Mouse (Mus musculus) hindbrain, postnatal 0 days (tissue): ENCODE measurements around the gene Rit1. TPM values are rescaled to one million over a fixed set of nuclear protein-coding genes. Genes with fewer than 3 reads are reported as not detected.
"Not testable (repeated sequence)": the region's sequence is repeated elsewhere in the genome, so short reads cannot be mapped to it uniquely, and the experiment has no call there.

ENCODE experiments used
- ATAC-seq: fragments of 200-750 bp; cut with Nextera tagmentation; 2 replicates; pipeline ENCODE4 v1.8.0; 2017; ENCODE audit warnings: mild to moderate bottlenecking, moderate TSS enrichment, moderate library complexity
- DNase-seq: peaks from one replicate; pipeline ENCODE4 v3.0.0-alpha.2; 2015; ENCODE audit warnings: low spot score
- H3K27ac ChIP-seq: fragments of 300-500 bp; sonication (generic); 2 replicates; pipeline ENCODE4 v1.5.1; 2014; ENCODE audit warnings: mild to moderate bottlenecking
- H3K27me3 ChIP-seq: fragments of 300-500 bp; sonication (generic); 2 replicates; pipeline ENCODE4 v1.6.1; 2014; ENCODE audit warnings: low read length, mixed read lengths; ENCODE audit not compliant: insufficient read depth
- H3K36me3 ChIP-seq: fragments of 300-500 bp; sonication (generic); 2 replicates; pipeline ENCODE4 v1.6.1; 2014; ENCODE audit warnings: low read length, mixed read lengths; ENCODE audit not compliant: insufficient read depth
- H3K4me1 ChIP-seq: fragments of 300-500 bp; sonication (generic); 2 replicates; pipeline ENCODE4 v1.6.1; 2014; ENCODE audit warnings: antibody characterized with exemption, low read length, mixed read lengths; ENCODE audit not compliant: insufficient read depth
- H3K4me2 ChIP-seq: fragments of 300-500 bp; sonication (generic); 2 replicates; pipeline ENCODE4 v1.6.1; 2014; ENCODE audit warnings: low read depth, mild to moderate bottlenecking, low read length, moderate library complexity, mixed read lengths
- H3K4me3 ChIP-seq: fragments of 300-500 bp; sonication (generic); 2 replicates; pipeline ENCODE4 v1.5.1; 2014; ENCODE audit warnings: low read length
- H3K9ac ChIP-seq: fragments of 300-500 bp; sonication (generic); replicated peaks from 2 replicates; pipeline ENCODE4 v1.6.1; 2014; ENCODE audit warnings: mild to moderate bottlenecking, low read length, moderate library complexity, mixed read lengths
- H3K9me3 ChIP-seq: fragments of 300-500 bp; sonication (generic); 2 replicates; pipeline ENCODE4 v1.6.1; 2016; ENCODE audit warnings: low read length, mixed read lengths
- CTCF ChIP-seq: IDR thresholded peaks from 2 replicates; pipeline ENCODE4 v1.5.1; 2016; ENCODE audit warnings: antibody characterized with exemption, control low read depth, low read depth
- WGBS: fragments of 180-500 bp; shearing (Covaris S2); extraction: QIAGEN DNeasy Blood & Tissue Kit; methylation state at CpG from one replicate; pipeline ENCODE4 v1.1.7; 2014; 5-methylcytosine and 5-hydroxymethylcytosine counted together
- polyA plus RNA-seq: library from polyadenylated mRNA; unstranded; fragments of >200 nt; fragmentation: Nextera tagmentation; extraction: Ambion mirVana; gene quantifications from 2 replicates; pipeline ENCODE4 v1.2.1, GENCODE M21; 2015
- total RNA-seq: library from RNA; depleted of rRNA; stranded (reverse); fragments of >200 nt; gene quantifications from 2 replicates; pipeline ENCODE4 v1.2.3, GENCODE M21; 2014

Gene Rit1
- total and polyA plus RNA-seq, 2 experiments from 2014 or later = 68.7 to 76.7 TPM

GRCm38 (mm10) chr3:88701222-88701621 is 15.4 kb upstream of the Rit1 start:
- 78% methylated on average over 3 of the region's 3 CpGs for WGBS
- Histone ChIP-seq H3K27ac (no peak overlapping the region), H3K4me3 (no peak overlapping the region), H3K4me1 (no peaks in the 10 kb centered on the region), H3K36me3 (peaks cover 75% of the 10 kb centered on the region), H3K27me3 (no peaks in the 10 kb centered on the region), H3K9me3 (no peaks in the 10 kb centered on the region), H3K9ac (no peak overlapping the region), H3K4me2 (no peak overlapping the region)
- TF ChIP-seq CTCF = no peak
- no peak for DNase-seq
- no peak for ATAC-seq

- H3K4me3 ChIP-seq = no peak overlapping the region
- no peaks in the 10 kb centered on the region for H3K9me3 ChIP-seq
- H3K36me3 ChIP-seq = peaks cover 36% of the 10 kb centered on the region
- TF ChIP-seq CTCF = no peak
- no peak overlapping the region for H3K9ac ChIP-seq
- no peak overlapping the region for H3K4me2 ChIP-seq
- DNase-seq (no peak), ATAC-seq (no peak)
- no peaks in the 10 kb centered on the region for H3K27me3 ChIP-seq
- WGBS = 91% methylated on average over 4 of the region's 4 CpGs
- peaks cover 6% of the 10 kb centered on the region for H3K4me1 ChIP-seq
- no peak overlapping the region for H3K27ac ChIP-seq
These were observed 2.9 kb upstream of the Rit1 start for GRCm38 (mm10) chr3:88713709-88714108.

GRCm38 (mm10) chr3:88714725-88715124 is 1.9 kb upstream of the Rit1 start:
- ATAC-seq (no peak), DNase-seq (no peak)
- Histone ChIP-seq H3K4me1 (peaks cover 10% of the 10 kb centered on the region), H3K27me3 (no peaks in the 10 kb centered on the region), H3K9me3 (no peaks in the 10 kb centered on the region), H3K4me2 (no peak overlapping the region), H3K9ac (no peak overlapping the region), H3K4me3 (no peak overlapping the region), H3K36me3 (peaks cover 33% of the 10 kb centered on the region), H3K27ac (no peak overlapping the region)
- WGBS = 78% methylated on average over 2 of the region's 2 CpGs
- TF ChIP-seq CTCF = no peak

GRCm38 (mm10) chr3:88715716-88716115 is 922 bp upstream of the Rit1 start:
- WGBS = 93% methylated on average over 5 of the region's 5 CpGs

GRCm38 (mm10) chr3:88717198-88717798 is 660 bp downstream of the Rit1 start:
- peak overlapping the region; percentile 81 for H3K4me2 ChIP-seq
- peak overlapping the region; percentile 64 for H3K4me3 ChIP-seq
- peak; percentile 67 for ATAC-seq
- 5% methylated on average over 9 of the region's 9 CpGs for WGBS
- no peaks in the 10 kb centered on the region for H3K9me3 ChIP-seq
- peak overlapping the region; percentile 53 for H3K9ac ChIP-seq
- peak; percentile 61 for DNase-seq
- peak overlapping the region; percentile 71 for H3K27ac ChIP-seq
- H3K27me3 ChIP-seq = no peaks in the 10 kb centered on the region
- H3K36me3 ChIP-seq = peaks cover 11% of the 10 kb centered on the region
- TF ChIP-seq CTCF = no peak
- peaks cover 10% of the 10 kb centered on the region for H3K4me1 ChIP-seq

More at GRCm38 (mm10) chr3:88715716-88716115, 922 bp upstream of the Rit1 start:
- not testable (repeated sequence) for H3K4me3 ChIP-seq, DNase-seq, H3K27me3 ChIP-seq, H3K27ac ChIP-seq, H3K4me1 ChIP-seq, H3K9ac ChIP-seq, H3K9me3 ChIP-seq, ATAC-seq, H3K4me2 ChIP-seq
- H3K36me3 ChIP-seq = peaks cover 23% of the 10 kb centered on the region

- DNase-seq (no peak), ATAC-seq (no peak)
- H3K4me2 ChIP-seq = peak overlapping the region; percentile 81
- H3K36me3 ChIP-seq = peaks cover 9% of the 10 kb centered on the region
- H3K27ac ChIP-seq = no peak overlapping the region
- H3K27me3 ChIP-seq = no peaks in the 10 kb centered on the region
- no peak for TF ChIP-seq CTCF
- H3K9ac ChIP-seq = no peak overlapping the region
- 60% methylated on average over 1 of the region's 1 CpGs for WGBS
- H3K4me1 ChIP-seq = peaks cover 10% of the 10 kb centered on the region
- no peaks in the 10 kb centered on the region for H3K9me3 ChIP-seq
- H3K4me3 ChIP-seq = peak overlapping the region; percentile 64
These were observed 1.2 kb downstream of the Rit1 start for GRCm38 (mm10) chr3:88717831-88718230.

- H3K9me3 ChIP-seq = no peaks in the 10 kb centered on the region
- DNase-seq (peak; percentile 49), ATAC-seq (peak; percentile 66; the same call in 1 of the 2 replicates)
- H3K4me3 ChIP-seq = no peak overlapping the region
- WGBS = 56% methylated on average over 2 of the region's 2 CpGs
- no peaks in the 10 kb centered on the region; the same call in 1 of the 2 replicates for H3K36me3 ChIP-seq
- peaks cover 10% of the 10 kb centered on the region for H3K4me1 ChIP-seq
- 0 out of 2 replicates have a peak overlapping the region, but pooled peaks have one; percentile 81 for H3K4me2 ChIP-seq
- H3K9ac ChIP-seq = no peak overlapping the region
- peak; percentile 34 for TF ChIP-seq CTCF
- no peaks in the 10 kb centered on the region for H3K27me3 ChIP-seq
- no peak overlapping the region for H3K27ac ChIP-seq
These were observed 2.5 kb downstream of the Rit1 start for GRCm38 (mm10) chr3:88719098-88719497.
